Mouse (Mus musculus) embryo, embryonic 11.5 days (tissue): ENCODE measurements around the gene Rexo5.
A peak's percentile ranks its signal among the peaks of the same experiment; 100 is the strongest.

Experiments
- DNase-seq: peaks from one replicate; pipeline ENCODE4 v3.0.0-alpha.2; 2012; ENCODE audit warnings: low read depth, low spot score

Gene Rexo5

GRCm38 (mm10) chr7:119841820-119842449, 48.1 kb downstream of the Rexo5 start:
- DNase-seq = no peak

- DNase-seq = no peak
Measured at GRCm38 (mm10) chr7:119845541-119845940, 51.7 kb downstream of the Rexo5 start.

GRCm38 (mm10) chr7:119847396-119847795, 53.6 kb downstream of the Rexo5 start:
- no peak for DNase-seq

GRCm38 (mm10) chr7:119849096-119849495, 55.3 kb downstream of the Rexo5 start:
- DNase-seq = peak; percentile 50

GRCm38 (mm10) chr7:119850737-119851136, 56.9 kb downstream of the Rexo5 start:
- no peak for DNase-seq

- no peak for DNase-seq
Measured at GRCm38 (mm10) chr7:119852494-119852893, 58.7 kb downstream of the Rexo5 start.

GRCm38 (mm10) chr7:119853186-119853585, 59.4 kb downstream of the Rexo5 start:
- DNase-seq = no peak

GRCm38 (mm10) chr7:119854362-119854761, 60.6 kb downstream of the Rexo5 start:
- no peak for DNase-seq

- DNase-seq = no peak
Measured at GRCm38 (mm10) chr7:119855031-119855430, 61.2 kb downstream of the Rexo5 start.

- no peak for DNase-seq
Measured at GRCm38 (mm10) chr7:119859476-119859875, 65.7 kb downstream of the Rexo5 start.

GRCm38 (mm10) chr7:119860116-119860515, 66.3 kb downstream of the Rexo5 start:
- no peak for DNase-seq

- DNase-seq = no peak
Measured at GRCm38 (mm10) chr7:119860554-119860953, 66.7 kb downstream of the Rexo5 start.

- DNase-seq = no peak
Measured at GRCm38 (mm10) chr7:119860971-119861334, 67.1 kb downstream of the Rexo5 start.

- DNase-seq = peak; percentile 24
Measured at GRCm38 (mm10) chr7:119861335-119862091, 67.7 kb downstream of the Rexo5 start.

GRCm38 (mm10) chr7:119862167-119862566, 68.4 kb downstream of the Rexo5 start:
- DNase-seq = no peak

- DNase-seq = no peak
Measured at GRCm38 (mm10) chr7:119864500-119864899, 70.7 kb downstream of the Rexo5 start.

- no peak for DNase-seq
Measured at GRCm38 (mm10) chr7:119866136-119866535, 72.3 kb downstream of the Rexo5 start.

- no peak for DNase-seq
Measured at GRCm38 (mm10) chr7:119872204-119872603, 78.4 kb downstream of the Rexo5 start.

- no peak for DNase-seq
Measured at GRCm38 (mm10) chr7:119873050-119873449, 79.2 kb downstream of the Rexo5 start.

- no peak for DNase-seq
Measured at GRCm38 (mm10) chr7:119875776-119876440, 82.1 kb downstream of the Rexo5 start.

- DNase-seq = no peak
Measured at GRCm38 (mm10) chr7:119879171-119879570, 85.4 kb downstream of the Rexo5 start.

GRCm38 (mm10) chr7:119880345-119880744, 86.5 kb downstream of the Rexo5 start:
- DNase-seq = no peak

GRCm38 (mm10) chr7:119881229-119881628, 87.4 kb downstream of the Rexo5 start:
- DNase-seq = no peak
